Mouse (Mus musculus) erythroblast, embryonic 14.5 days (primary cell): ENCODE data around the gene St6galnac1.

Experiments
- GATA1 ChIP-seq: IDR thresholded peaks from 2 replicates; pipeline ENCODE4 v1.6.1; 2012; ENCODE audit warnings: low read length, inconsistent platforms, mixed read lengths
- TAL1 ChIP-seq: IDR thresholded peaks from 3 replicates; pipeline ENCODE4 v1.6.1; 2012; ENCODE audit warnings: low read length, inconsistent platforms, mixed read lengths

DNA sequence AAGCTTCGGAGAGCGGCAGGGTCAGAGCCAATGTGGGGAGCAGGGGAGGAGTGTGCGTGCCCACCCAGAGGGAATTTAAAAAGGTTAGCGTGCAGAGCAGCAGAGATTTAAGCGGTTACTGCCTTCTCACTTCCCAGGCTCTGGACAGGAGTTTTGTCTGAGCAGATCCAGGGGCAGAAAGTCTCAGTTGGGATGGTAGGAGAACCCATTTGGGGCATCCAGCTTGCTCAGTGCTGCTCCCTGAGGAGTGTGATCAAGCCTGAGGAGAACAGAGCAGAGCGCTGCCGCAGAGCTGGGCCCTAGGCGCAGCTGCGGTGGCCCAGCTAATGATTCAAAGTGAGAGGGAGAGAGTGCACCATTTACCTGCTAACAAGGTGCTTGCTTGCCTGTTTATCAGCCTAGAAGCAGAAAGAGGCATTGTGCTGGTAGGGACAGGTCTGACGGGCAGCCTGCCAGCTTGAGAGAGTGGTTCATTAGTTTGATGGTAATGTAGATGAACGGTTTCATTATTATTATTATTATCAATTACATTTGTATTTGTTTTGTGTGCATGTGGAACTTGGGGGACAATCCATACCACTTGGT, 33.6 kb upstream of the St6galnac1 start:
- TF ChIP-seq GATA1 (no peak), TAL1 (no peak)
